Mouse (Mus musculus): ENCODE measurements at regions not wholly inside any gene's neighbourhood (a gene's known extent, or its start where the extent isn't known, plus 50 kb on each side); places are given as distances from the start of the nearest gene placed in this dataset.

- TF ChIP-seq CTCF (IDR thresholded peaks at IDR 0.05; ENCODE audit: low read depth, low read length) = no peak
- no peak for TF ChIP-seq POLR2A (IDR thresholded peaks at IDR 0.05; ENCODE audit: insufficient read depth, low read length)
Observed at GRCm38 (mm10) chr1:63951663-63952062, 170.4 kb downstream of the Klf7 start.

Measured in ES-Bruce4 (cell line).